Mouse (Mus musculus) thymus, adult 2 months (tissue): ENCODE measurements around the gene Agap2.

Source experiments
- CTCF ChIP-seq: fragments of 200-500 bp; IDR thresholded peaks from 2 replicates; pipeline ENCODE4 v1.5.1; 2012; ENCODE audit warnings: mild to moderate bottlenecking, control low read depth, low read length, moderate library complexity, borderline replicate concordance; ENCODE audit not compliant: control insufficient read depth, poor library complexity, insufficient read depth; ENCODE audit errors: extremely low read depth
- POLR2A ChIP-seq: fragments of 200-500 bp; IDR thresholded peaks from 2 replicates; pipeline ENCODE4 v1.6.1; 2012; ENCODE audit warnings: mild to moderate bottlenecking, low read length, control low read depth, moderate library complexity; ENCODE audit not compliant: control insufficient read depth, poor library complexity, insufficient read depth; ENCODE audit errors: extremely low read depth

DNA sequence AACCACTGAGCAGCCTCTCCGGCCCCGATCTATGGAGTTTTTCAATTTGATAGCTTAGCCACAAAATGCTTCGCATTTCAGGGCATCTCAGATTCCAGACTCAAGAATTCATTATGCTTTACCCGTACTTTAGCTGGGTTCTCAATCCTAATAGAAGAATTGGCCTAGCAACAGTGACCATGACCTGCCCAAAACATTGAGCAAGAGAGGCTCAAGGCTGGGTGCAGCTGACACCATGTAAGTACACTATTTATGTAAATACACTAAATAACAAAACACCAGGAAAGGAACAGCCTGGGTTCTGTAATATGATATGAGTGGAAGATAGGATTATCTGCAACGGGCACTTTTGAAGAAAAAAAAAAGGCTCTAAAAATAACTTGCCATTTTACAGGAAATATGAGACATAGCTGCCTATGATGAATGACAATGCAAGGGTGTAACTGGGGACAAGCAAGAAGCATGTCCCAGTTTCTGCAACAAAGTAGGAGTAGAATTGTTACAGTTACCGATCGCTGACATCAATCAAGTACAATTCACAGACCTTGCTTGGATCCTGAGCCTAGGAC, 52.7 kb downstream of the Agap2 start:
- TF ChIP-seq CTCF (no peak), POLR2A (no peak)
